Mouse (Mus musculus) megakaryocyte, adult 5-6 weeks (primary cell): ENCODE measurements around the gene Tll2. TPM values are rescaled to one million over a fixed set of nuclear protein-coding genes. Genes with fewer than 3 reads are reported as not detected.

ENCODE experiments used
- total RNA-seq, 2 experiments: library from RNA; stranded (forward) in 1 of 2; stranded (reverse) in 1 of 2; fragments of 153-499, 151-499 nt in 1 of 2; fragments of 221-1000, 200-1000 nt in 1 of 2; gene quantifications; 2 replicates each; pipeline versions ENCODE4 v1.2.3 to v1.2.4; 2015 to 2017

Gene Tll2
- total RNA-seq, 2 experiments from 2014 or later, result not detected

Other genes with a start within 250 kb of the Tll2 start
- 3.0 and 3.4 TPM in 2 replicates for gene Blnk, start 212.3 kb downstream of the Tll2 start, total RNA-seq (2015)
- gene Blnk, start 212.3 kb downstream of the Tll2 start, total RNA-seq (2017), result 1.9 and 2.4 TPM in 2 replicates
- gene Dntt, start 177.6 kb downstream of the Tll2 start, total RNA-seq (2015), result 0.51 and 2.6 TPM in 2 replicates
- gene Dntt, start 177.6 kb downstream of the Tll2 start, total RNA-seq (2017), result 1.8 and 5.0 TPM in 2 replicates
- not detected in 2 replicates for gene Opalin, start 129.7 kb downstream of the Tll2 start, total RNA-seq (2015)
- gene Opalin, start 129.7 kb downstream of the Tll2 start, total RNA-seq (2017), result not detected in 2 replicates
- gene Tm9sf3, start 57.2 kb upstream of the Tll2 start, total RNA-seq (2015), result 134 and 153 TPM in 2 replicates
- 234 and 235 TPM in 2 replicates for gene Tm9sf3, start 57.2 kb upstream of the Tll2 start, total RNA-seq (2017)
- gene Pik3ap1, start 178.3 kb upstream of the Tll2 start, total RNA-seq (2015), result 16.8 and 17.9 TPM in 2 replicates
- gene Pik3ap1, start 178.3 kb upstream of the Tll2 start, total RNA-seq (2017), result 15.3 and 20.4 TPM in 2 replicates